Mouse (Mus musculus) CH12.LX (cell line): ENCODE measurements around the gene Syne1. TPM values are rescaled to one million over a fixed set of nuclear protein-coding genes. Genes with fewer than 3 reads are reported as not detected.

Experiments used
- DNase-seq: peaks from one replicate; pipeline ENCODE4 v3.0.0-alpha.2; 2013; ENCODE audit errors: extremely low read depth
- H3K27ac ChIP-seq: 2 replicates; pipeline ENCODE4 v1.5.1; 2012; ENCODE audit warnings: low read depth, mild to moderate bottlenecking, control low read depth, moderate library complexity; ENCODE audit not compliant: insufficient read depth
- H3K27me3 ChIP-seq: replicated peaks from 2 replicates; pipeline ENCODE3; 2012; ENCODE audit warnings: inconsistent platforms
- H3K36me3 ChIP-seq, 2 experiments: replicated peaks in 1 of 2; 2 replicates each; pipeline versions ENCODE3 to v1.6.1; 2012; ENCODE audit warnings: inconsistent platforms in 1 of 2, low read length in 1 of 2, mild to moderate bottlenecking in 1 of 2, mixed read lengths in 1 of 2, moderate library complexity in 1 of 2; ENCODE audit not compliant: control insufficient read depth in 1 of 2, insufficient read depth in 1 of 2
- H3K4me1 ChIP-seq, 2 experiments: 2 replicates each; pipeline ENCODE4 v1.6.1; 2012; ENCODE audit warnings: inconsistent platforms in 1 of 2, moderate library complexity in 1 of 2; ENCODE audit not compliant: insufficient read depth in 2 of 2, control insufficient read depth in 1 of 2
- H3K4me2 ChIP-seq: 2 replicates; pipeline ENCODE4 v1.6.1; 2012; ENCODE audit warnings: low read depth, mild to moderate bottlenecking, control low read depth; ENCODE audit not compliant: poor library complexity, insufficient read depth, severe bottlenecking
- H3K4me3 ChIP-seq, 3 experiments: fragments of 150-350 bp in 1 of 3; sonication (generic) in 1 of 3; replicated peaks in 1 of 3; 2 replicates each; pipeline versions ENCODE3 to v1.5.1; 2011 to 2012; ENCODE audit warnings: low read depth in 2 of 3, low read length in 2 of 3, mild to moderate bottlenecking in 2 of 3, moderate library complexity in 2 of 3, control low read depth in 1 of 3, improper control_type of control experiment in 1 of 3, inconsistent platforms in 1 of 3, mixed read lengths in 1 of 3; ENCODE audit not compliant: poor library complexity in 1 of 3
- H3K79me2 ChIP-seq: replicated peaks from 2 replicates; pipeline ENCODE4 v1.6.1; 2012; ENCODE audit warnings: mild to moderate bottlenecking, moderate library complexity; ENCODE audit not compliant: control insufficient read depth, poor library complexity, insufficient read depth, severe bottlenecking; ENCODE audit errors: extremely low read depth
- H3K9ac ChIP-seq: 2 replicates; pipeline ENCODE4 v1.6.1; 2012; ENCODE audit warnings: low read depth, mild to moderate bottlenecking, control low read depth, moderate library complexity; ENCODE audit not compliant: insufficient read depth
- H3K9me3 ChIP-seq: replicated peaks from 2 replicates; pipeline ENCODE3; 2012; ENCODE audit warnings: low read length, inconsistent platforms, mixed read lengths
- E2F4 ChIP-seq: IDR thresholded peaks from 2 replicates; pipeline ENCODE4 v1.6.1; 2011; ENCODE audit warnings: low read depth, low read length, improper control_type of control experiment; ENCODE audit not compliant: insufficient replicate concordance
- EP300 ChIP-seq: IDR thresholded peaks from 2 replicates; pipeline ENCODE4 v1.6.1; 2011; ENCODE audit warnings: low read length, improper control_type of control experiment
- ETS1 ChIP-seq: conservative IDR thresholded peaks from 2 replicates; pipeline ENCODE4 v1.6.1; 2012; ENCODE audit warnings: low read depth, mild to moderate bottlenecking, inconsistent platforms, low read length, improper control_type of control experiment, moderate library complexity
- GABPA ChIP-seq: IDR thresholded peaks from 2 replicates; pipeline ENCODE4 v1.6.1; 2012; ENCODE audit warnings: low read depth, low read length, improper control_type of control experiment, inconsistent platforms; ENCODE audit not compliant: insufficient replicate concordance
- HCFC1 ChIP-seq: IDR thresholded peaks from 2 replicates; pipeline ENCODE4 v1.6.1; 2012; ENCODE audit warnings: low read depth, mild to moderate bottlenecking, inconsistent platforms, low read length, improper control_type of control experiment
- JUN ChIP-seq: IDR thresholded peaks from 2 replicates; pipeline ENCODE4 v1.6.1; 2011; ENCODE audit warnings: low read depth, mild to moderate bottlenecking, low read length, improper control_type of control experiment, moderate library complexity; ENCODE audit not compliant: insufficient read depth
- JUND ChIP-seq: conservative IDR thresholded peaks from 2 replicates; pipeline ENCODE4 v1.6.1; 2011; ENCODE audit warnings: low read depth, low read length, improper control_type of control experiment
- MAX ChIP-seq: IDR thresholded peaks from 2 replicates; pipeline ENCODE4 v1.6.1; 2011; ENCODE audit warnings: low read length, improper control_type of control experiment
- MEF2A ChIP-seq: IDR thresholded peaks from 2 replicates; pipeline ENCODE4 v1.6.1; 2014; ENCODE audit warnings: low read depth, mild to moderate bottlenecking, inconsistent platforms, low read length, improper control_type of control experiment, borderline replicate concordance
- MYC ChIP-seq: IDR thresholded peaks from 2 replicates; pipeline ENCODE4 v1.6.1; 2011; ENCODE audit warnings: low read depth, mild to moderate bottlenecking, improper control_type of control experiment, low read length
- NRF1 ChIP-seq: IDR thresholded peaks from 2 replicates; pipeline ENCODE4 v1.6.1; 2014; ENCODE audit warnings: low read depth, mild to moderate bottlenecking, inconsistent platforms, low read length, improper control_type of control experiment, moderate library complexity
- PAX5 ChIP-seq: IDR thresholded peaks from 2 replicates; pipeline ENCODE4 v1.6.1; 2012; ENCODE audit warnings: low read length, inconsistent platforms, mixed read lengths
- POLR2AphosphoS2 ChIP-seq: IDR thresholded peaks from 2 replicates; pipeline ENCODE4 v1.6.1; 2011; ENCODE audit warnings: low read depth, low read length, improper control_type of control experiment
- RCOR1 ChIP-seq: conservative IDR thresholded peaks from 2 replicates; pipeline ENCODE4 v1.6.1; 2012; ENCODE audit warnings: low read depth, mild to moderate bottlenecking, inconsistent platforms, low read length, improper control_type of control experiment
- SMC3 ChIP-seq: IDR thresholded peaks from 2 replicates; pipeline ENCODE4 v1.6.1; 2011; ENCODE audit warnings: low read depth, low read length, improper control_type of control experiment
- USF1 ChIP-seq: IDR thresholded peaks from 2 replicates; pipeline ENCODE4 v1.6.1; 2014; ENCODE audit warnings: low read depth, mild to moderate bottlenecking, inconsistent platforms, low read length, improper control_type of control experiment
- USF2 ChIP-seq: conservative IDR thresholded peaks from 2 replicates; pipeline ENCODE4 v1.6.1; 2011; ENCODE audit warnings: low read depth, low read length, improper control_type of control experiment
- ZKSCAN1 ChIP-seq: IDR thresholded peaks from 2 replicates; pipeline ENCODE4 v1.6.1; 2012; ENCODE audit warnings: low read depth, inconsistent platforms, low read length, improper control_type of control experiment, borderline replicate concordance
- ZMIZ1 ChIP-seq: IDR thresholded peaks from 2 replicates; pipeline ENCODE4 v1.6.1; 2012; ENCODE audit warnings: low read depth, mild to moderate bottlenecking, inconsistent platforms, low read length, improper control_type of control experiment
- dilution Hi-C: fragments of 300-500 bp; cut with MboI; formaldehyde crosslinking; loops from 2 replicates; pipeline ENCODE4 v1.14.3; 2020; ENCODE audit warnings: low sequenced_read_pairs; ENCODE audit not compliant: extremely low pct_unique_long_range_greater_than_20kb, extremely low pct_ligation_motif_present
- in situ Hi-C: fragments of 300-500 bp; cut with MboI; formaldehyde crosslinking; loops from 3 replicates; pipeline ENCODE4 v1.14.3; 2019; ENCODE audit warnings: low sequenced_read_pairs, low pct_ligation_motif_present, low pct_unique_long_range_greater_than_20kb, mixed read lengths
- polyA plus RNA-seq: library from polyadenylated mRNA; unstranded; fragments of >175 nt; gene quantifications from 2 replicates; pipeline ENCODE4 v1.2.1, GENCODE M21; 2012; ENCODE audit warnings: low read depth; ENCODE audit not compliant: insufficient read length
- total RNA-seq, 2 experiments: library from RNA; depleted of rRNA; stranded (reverse); fragments of 300-350 nt in 1 of 2; fragments of >200 nt in 1 of 2; gene quantifications; 2 replicates each; pipeline ENCODE4 v1.2.3; 2012 to 2014

The Syne1 gene
- total and polyA plus RNA-seq, 3 experiments, result 3.1 to 7.6 (median 3.6) TPM

GRCm38 (mm10) chr10:5179891-5180290, 371.4 kb downstream of the Syne1 start:
- Histone ChIP-seq H3K4me3 (no peak overlapping the region), H3K27me3 (no peaks in the 10 kb centered on the region), H3K4me2 (no peak overlapping the region), H3K79me2 (no peaks in the 10 kb centered on the region), H3K9me3 (no peaks in the 10 kb centered on the region), H3K36me3 (peaks cover 0 to 34% of the 10 kb centered on the region in 2 experiments), H3K4me1 (peaks cover 0 to 5% of the 10 kb centered on the region in 2 experiments; a peak in 2 of 4 replicates), H3K27ac (no peak overlapping the region), H3K9ac (no peak overlapping the region)
- TF ChIP-seq RCOR1 (no peak), NRF1 (no peak), EP300 (no peak), GABPA (no peak), ZMIZ1 (no peak), JUN (no peak), POLR2AphosphoS2 (no peak), ETS1 (no peak), HCFC1 (no peak), PAX5 (no peak)
- in situ Hi-C loops, result no loop called here
- dilution Hi-C loops, result no loop called here
- DNase-seq, result no peak

- in situ Hi-C loops, result no loop called here
- H3K9me3 ChIP-seq, result no peaks in the 10 kb centered on the region
- no peaks in the 10 kb centered on the region for H3K4me1 ChIP-seq
- H3K9ac ChIP-seq, result no peak overlapping the region
- dilution Hi-C loops, result no loop called here
- H3K36me3 ChIP-seq, result peaks cover 0 to 23% of the 10 kb centered on the region in 2 experiments
- H3K27me3 ChIP-seq, result no peaks in the 10 kb centered on the region
- DNase-seq, result no peak
- H3K27ac ChIP-seq, result no peak overlapping the region
- H3K4me3 ChIP-seq, result no peak overlapping the region
- H3K4me2 ChIP-seq, result no peak overlapping the region
- TF ChIP-seq MYC (no peak), MEF2A (no peak), SMC3 (no peak), USF1 (no peak), HCFC1 (no peak), JUN (no peak), RCOR1 (no peak), JUND (no peak), MAX (no peak), EP300 (no peak), ZKSCAN1 (no peak), ETS1 (no peak), E2F4 (no peak), USF2 (no peak)
- TF ChIP-seq, all 38 proteins: peak for 0
- H3K79me2 ChIP-seq, result no peaks in the 10 kb centered on the region
Observed at GRCm38 (mm10) chr10:5177446-5178015, 373.8 kb downstream of the Syne1 start.
